Mouse (Mus musculus): ENCODE data around the gene Prex1.
A peak's percentile ranks its signal among the peaks of the same experiment; 100 is the strongest.

The Prex1 gene

DNA sequence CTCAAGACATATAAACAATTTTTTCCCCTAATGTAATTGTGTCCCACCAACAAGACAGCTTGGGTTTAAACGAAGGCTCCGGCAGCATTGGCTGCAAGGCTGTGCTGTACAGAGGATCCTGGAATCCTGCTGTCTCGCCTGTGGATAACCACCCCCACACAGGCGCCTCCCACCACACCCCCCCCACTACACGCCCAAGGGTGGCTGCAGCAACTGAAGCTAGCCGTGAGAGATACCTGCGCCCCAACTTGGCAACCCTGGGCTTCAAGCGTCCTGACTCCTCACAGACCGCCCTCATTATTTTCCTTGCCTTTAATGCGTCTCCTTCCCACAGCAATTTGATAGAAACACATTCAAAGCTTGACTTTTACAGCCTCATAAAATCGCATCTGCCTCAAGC is 178.1 kb downstream of the Prex1 start:
- DNase-seq (ENCODE audit: extremely low read depth, insufficient read length, low spot score): no peak

DNA sequence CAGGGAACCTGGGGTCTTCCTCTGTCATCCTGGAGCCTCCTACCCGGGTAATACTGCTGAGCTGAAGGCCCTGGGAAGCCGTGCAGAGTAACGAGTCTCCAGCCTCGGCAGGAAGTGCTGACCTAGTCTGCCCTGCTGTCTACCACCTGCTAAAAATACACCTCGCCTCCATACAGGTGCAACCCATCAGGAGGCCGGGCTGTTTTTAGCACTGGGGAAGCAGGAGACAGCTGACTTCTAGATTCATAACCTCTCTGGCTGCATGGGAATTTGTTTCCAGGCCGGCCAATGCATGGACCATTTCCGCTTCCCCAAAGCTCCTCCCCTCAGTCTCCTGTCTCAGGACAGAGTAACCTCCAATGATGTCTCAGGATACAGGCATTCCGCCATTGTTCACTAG is 187.4 kb downstream of the Prex1 start:
- DNase-seq (ENCODE audit: extremely low read depth, insufficient read length, low spot score): no peak

DNA sequence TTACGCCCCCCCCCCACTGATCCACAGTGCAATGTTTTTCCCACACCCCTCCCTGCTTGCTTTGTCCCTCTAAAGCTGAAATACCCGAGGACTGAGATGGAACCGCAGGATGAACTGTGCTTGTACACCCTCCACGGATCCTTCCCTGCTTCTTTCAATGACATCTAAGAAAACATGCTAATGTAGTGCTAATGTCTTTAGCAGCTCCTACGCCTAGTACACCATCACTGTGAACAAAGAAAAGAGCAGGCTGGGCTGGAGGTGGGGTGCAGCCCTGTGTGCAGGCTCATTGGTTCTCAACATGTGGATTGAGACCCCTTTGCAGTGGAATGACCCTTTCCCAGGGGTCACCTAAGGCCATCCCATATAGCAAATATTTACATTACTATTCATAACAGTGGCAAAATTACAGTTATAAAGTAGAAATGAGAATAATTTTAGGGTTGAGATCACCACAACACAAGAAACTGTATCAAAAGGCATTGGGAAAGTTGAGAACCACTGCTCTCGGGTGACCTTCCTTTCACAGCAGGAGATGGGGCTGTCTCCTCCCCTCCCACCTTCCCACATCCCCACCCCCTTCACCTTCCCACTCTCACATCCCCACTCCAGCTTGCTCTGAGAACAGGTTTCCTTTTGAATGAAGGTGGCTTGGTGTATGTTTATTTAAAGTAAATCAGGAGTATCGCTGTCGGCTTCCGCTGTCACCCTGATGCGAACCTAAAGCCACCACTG is 190.3 kb downstream of the Prex1 start:
- DNase-seq (ENCODE audit: extremely low read depth, insufficient read length, low spot score): no peak

DNA sequence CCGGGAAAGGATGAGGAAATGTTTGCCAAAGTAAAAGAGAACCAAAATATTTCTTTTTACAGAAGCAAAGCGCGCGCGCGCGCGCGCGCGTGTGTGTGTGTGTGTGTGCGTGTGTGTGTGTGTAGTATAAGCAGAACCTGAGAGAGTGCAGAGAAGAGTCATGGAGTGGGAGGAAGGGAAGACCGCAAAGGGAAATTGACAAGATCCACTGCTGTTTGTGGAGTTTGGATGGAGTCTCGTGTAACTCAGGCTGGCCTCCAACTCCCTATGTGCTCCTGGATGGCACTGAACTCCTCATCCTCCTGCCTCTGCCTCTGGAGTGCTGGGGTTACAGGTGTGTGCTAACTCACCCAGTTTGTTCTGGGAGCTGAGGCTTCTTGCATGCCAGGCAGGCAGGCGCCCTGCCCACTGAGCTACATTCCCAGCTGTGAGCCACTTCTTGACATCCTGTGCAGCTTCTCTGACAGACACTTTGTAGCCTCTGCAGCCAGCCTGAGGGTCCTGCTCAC is 191.0 kb downstream of the Prex1 start:
- DNase-seq (ENCODE audit: extremely low read depth, insufficient read length, low spot score): no peak

DNA sequence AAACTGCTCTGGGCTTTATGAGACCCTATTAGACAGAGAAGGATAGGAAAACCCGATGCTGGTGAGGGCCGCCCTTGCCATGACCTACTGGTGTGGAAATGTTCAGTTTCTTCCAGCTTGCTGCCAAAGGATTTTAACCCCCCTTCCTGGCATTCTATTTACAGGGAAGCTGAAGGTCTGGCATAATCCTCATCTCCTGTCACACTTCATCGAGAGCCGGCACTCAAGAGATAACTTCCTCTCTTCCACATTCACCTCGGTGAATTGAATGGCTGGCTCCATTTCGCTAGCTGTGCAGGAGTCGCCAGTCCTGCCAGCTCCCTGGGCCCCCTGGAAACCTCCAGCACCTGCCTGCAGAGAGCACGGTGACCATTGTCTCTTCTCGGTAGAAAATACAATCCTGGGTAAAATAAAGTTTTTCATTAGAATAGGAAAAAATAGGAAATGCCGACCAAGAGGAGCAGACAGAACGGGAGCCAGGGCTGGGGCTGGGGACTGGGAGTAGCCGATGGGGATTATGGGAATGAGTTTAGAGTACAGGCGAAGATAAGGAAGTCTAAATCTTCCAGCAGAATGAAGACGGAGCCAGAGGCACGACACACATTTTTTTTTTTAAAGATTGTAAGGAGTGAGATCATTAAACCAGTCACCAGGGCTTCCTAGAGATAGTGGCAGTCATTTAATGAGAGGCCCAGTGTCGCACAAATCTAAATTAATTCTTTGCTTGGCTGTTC is 191.6 kb downstream of the Prex1 start:
- DNase-seq (ENCODE audit: extremely low read depth, insufficient read length, low spot score): no peak

DNA sequence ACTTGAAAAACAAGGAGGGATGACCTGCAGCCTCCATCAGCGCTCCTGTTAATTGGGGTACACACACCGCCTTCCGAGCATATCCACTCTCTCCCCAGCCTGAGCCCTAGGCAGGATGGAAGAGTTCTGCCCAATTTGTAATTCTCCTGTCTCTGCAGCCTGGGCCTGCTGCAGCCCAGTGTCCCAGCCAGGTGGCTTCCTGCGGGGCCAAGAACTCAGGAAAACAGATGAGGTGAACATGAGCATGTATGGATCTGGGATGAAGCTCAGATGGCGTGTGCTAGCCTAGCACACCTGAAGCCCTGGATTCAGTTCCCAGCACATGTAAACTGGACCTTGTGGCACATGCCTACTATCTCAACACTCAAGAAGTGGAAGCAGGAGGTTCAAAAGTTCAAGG is 192.2 kb downstream of the Prex1 start:
- no peak for DNase-seq (ENCODE audit: extremely low read depth, insufficient read length, low spot score)

DNA sequence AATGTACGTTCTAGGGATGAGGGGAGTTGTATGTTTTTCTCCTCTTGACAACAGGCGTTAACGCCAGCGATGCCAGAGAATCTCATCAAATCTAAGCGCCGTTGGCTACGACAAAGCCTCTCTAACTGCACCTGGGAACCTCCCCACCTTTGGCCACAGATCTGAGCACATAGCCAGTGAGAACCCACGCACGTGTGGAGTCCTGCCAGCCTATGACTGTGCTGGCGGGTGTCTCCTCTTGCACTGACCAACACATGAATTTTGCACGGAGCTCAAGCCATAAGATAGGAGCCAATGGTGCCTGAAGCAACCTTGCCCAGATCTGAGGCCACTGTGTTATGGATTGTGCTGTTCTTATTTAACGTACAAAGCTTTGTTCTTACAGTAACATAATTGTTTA is 193.1 kb downstream of the Prex1 start:
- no peak for DNase-seq (ENCODE audit: extremely low read depth, insufficient read length, low spot score)

DNA sequence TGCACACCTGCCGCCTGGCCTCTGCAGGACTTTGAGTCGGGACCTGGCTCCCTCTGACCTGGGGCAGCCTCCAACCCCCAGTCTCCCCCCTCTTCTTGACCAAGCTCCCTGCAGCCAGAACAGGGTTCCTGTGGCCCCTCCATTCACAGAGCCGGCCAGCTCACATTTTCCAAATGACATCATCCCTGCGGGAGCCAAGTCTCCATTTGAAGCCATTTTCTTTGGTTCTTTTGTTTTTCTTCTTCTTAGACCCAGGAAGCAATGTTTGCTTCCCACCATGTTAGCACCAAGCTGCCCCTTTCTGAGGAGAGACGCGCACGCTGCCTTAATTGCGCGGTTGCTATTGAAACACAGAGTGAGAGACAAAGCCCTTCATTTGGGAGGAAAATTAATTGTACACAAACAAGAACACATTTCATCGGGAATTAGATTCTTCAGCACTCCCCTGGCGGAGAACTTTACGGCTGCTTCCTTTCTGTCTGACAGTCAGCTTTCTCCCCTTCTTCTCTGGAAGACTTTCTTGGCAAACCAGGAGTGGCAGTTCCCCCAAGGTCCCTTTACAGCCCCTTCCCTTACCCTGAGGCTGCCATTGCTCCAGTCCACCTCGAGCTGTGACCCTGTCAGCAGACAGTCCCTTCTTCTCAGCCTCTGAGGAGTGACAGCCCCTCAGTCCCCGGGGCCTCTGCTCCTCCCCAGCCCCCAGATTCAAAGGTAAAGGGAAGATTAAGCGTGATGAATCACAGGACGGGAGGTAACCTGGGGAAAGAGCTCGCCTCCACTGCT is 196.0 kb downstream of the Prex1 start:
- peak; percentile 36 for DNase-seq (ENCODE audit: extremely low read depth, insufficient read length, low spot score)

DNA sequence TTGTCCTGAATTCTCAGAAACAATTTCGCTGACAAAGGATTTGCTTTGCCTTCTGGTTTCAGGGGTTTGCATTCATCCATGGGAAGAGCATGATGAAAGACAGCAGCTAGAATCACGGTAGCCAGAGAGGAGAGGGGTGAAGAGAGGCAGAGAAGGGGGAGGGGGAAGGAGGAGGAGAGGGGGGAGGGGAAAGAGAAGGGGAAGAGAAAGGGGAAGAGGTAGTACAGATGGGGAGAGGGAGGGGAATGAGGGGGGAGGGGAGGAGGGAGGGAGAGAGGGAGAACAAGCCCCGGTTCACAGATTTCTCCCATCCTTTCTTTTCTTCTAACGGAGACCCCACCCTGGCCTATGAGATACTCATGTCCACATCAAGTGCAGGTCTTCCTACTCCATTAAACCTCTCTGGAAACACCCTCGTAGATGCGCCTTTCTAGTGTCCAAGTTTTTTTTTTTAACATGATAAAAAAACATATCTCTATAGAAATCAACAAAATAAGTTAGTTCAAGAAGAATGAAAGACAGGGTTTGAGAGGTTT is 196.7 kb downstream of the Prex1 start:
- no peak for DNase-seq (ENCODE audit: extremely low read depth, insufficient read length, low spot score)
